Mouse (Mus musculus) frontal cortex, postnatal 36 days (tissue): ENCODE measurements around the gene Sh2d3c.

ENCODE experiments used
- DNase-seq, 2 experiments: peaks; one replicate each; pipeline ENCODE4 v3.0.0; 2022; ENCODE audit warnings: low spot score in 2 of 2

Sh2d3c gene

GRCm38 (mm10) chr2:32699680-32700079 is 21.2 kb upstream of the Sh2d3c start:
- DNase-seq, result no peak

- DNase-seq, result no peak
These were observed 19.7 kb upstream of the Sh2d3c start for GRCm38 (mm10) chr2:32700966-32701743.

GRCm38 (mm10) chr2:32703046-32703445 is 17.8 kb upstream of the Sh2d3c start:
- DNase-seq, result no peak

- DNase-seq, result no peak
These were observed 16.8 kb upstream of the Sh2d3c start, which contains the start of gene Fpgs for GRCm38 (mm10) chr2:32704021-32704421. TSS of gene Fpgs (minus strand) at chr2:32704145.

GRCm38 (mm10) chr2:32705018-32705417 is 15.8 kb upstream of the Sh2d3c start:
- no peak for DNase-seq

- DNase-seq, result no peak
These were observed 13.9 kb upstream of the Sh2d3c start for GRCm38 (mm10) chr2:32706971-32707370.

GRCm38 (mm10) chr2:32708643-32709042 is 12.2 kb upstream of the Sh2d3c start:
- DNase-seq, result peak; percentile 28 to 42

- DNase-seq, result no peak
These were observed 11.2 kb upstream of the Sh2d3c start for GRCm38 (mm10) chr2:32709521-32710137.

- DNase-seq, result no peak
These were observed 10.4 kb upstream of the Sh2d3c start for GRCm38 (mm10) chr2:32710425-32710824.

- no peak for DNase-seq
These were observed 9.4 kb upstream of the Sh2d3c start for GRCm38 (mm10) chr2:32711301-32712056.

- DNase-seq, result peak; percentile 30 to 31
These were observed 8.7 kb upstream of the Sh2d3c start for GRCm38 (mm10) chr2:32712108-32712551.

GRCm38 (mm10) chr2:32712586-32712933 is 8.3 kb upstream of the Sh2d3c start:
- DNase-seq, result peak; percentile 92 to 93

- peak; percentile 93 to 96 for DNase-seq
These were observed 7.7 kb upstream of the Sh2d3c start, which contains the start of gene Cdk9 for GRCm38 (mm10) chr2:32712934-32713817. TSS of gene Cdk9 (minus strand) at chr2:32713076.

- DNase-seq, result no peak
These were observed 6.5 kb upstream of the Sh2d3c start for GRCm38 (mm10) chr2:32714117-32714986.

- no peak for DNase-seq
These were observed 5.8 kb upstream of the Sh2d3c start for GRCm38 (mm10) chr2:32714987-32715425.

GRCm38 (mm10) chr2:32718761-32719160 is 2.1 kb upstream of the Sh2d3c start:
- DNase-seq, result no peak

GRCm38 (mm10) chr2:32720053-32720452 is 802 bp upstream of the Sh2d3c start:
- DNase-seq, result no peak

- no peak for DNase-seq
These were observed 1.2 kb downstream of the Sh2d3c start for GRCm38 (mm10) chr2:32722046-32722445.

GRCm38 (mm10) chr2:32722581-32722980 is 1.7 kb downstream of the Sh2d3c start:
- DNase-seq, result no peak

GRCm38 (mm10) chr2:32724149-32724548 is 3.3 kb downstream of the Sh2d3c start:
- DNase-seq, result no peak
